Mouse (Mus musculus): ENCODE results near the gene Irf4. TPM values are rescaled to one million over a fixed set of nuclear protein-coding genes. Genes with fewer than 3 reads are reported as not detected.

The Irf4 gene
- total and polyA plus RNA-seq, 2 experiments from 2014 or later = 0.02 to 0.38 TPM

GRCm38 (mm10) chr13:30714552-30714951 lies 34.5 kb upstream of the Irf4 start:
- Histone ChIP-seq H3K27ac (ENCODE audit: low read depth, low read length) (no peak overlapping the region), H3K9ac (no peak overlapping the region), H3K36me3 (ENCODE audit: insufficient read depth) (no peaks in the 10 kb centered on the region), H3K4me3 (ENCODE audit: low read depth, low read length) (no peak overlapping the region), H3K9me3 (ENCODE audit: low read length) (no peaks in the 10 kb centered on the region), H3K4me1 (ENCODE audit: insufficient read depth) (no peaks in the 10 kb centered on the region), H3K27me3 (ENCODE audit: insufficient read depth, low read length) (no peaks in the 10 kb centered on the region), H3K4me2 (ENCODE audit: low read depth) (no peak overlapping the region)
- ATAC-seq (no peak), DNase-seq (no peak)
- no peak for TF ChIP-seq CTCF (IDR thresholded peaks at IDR 0.05; ENCODE audit: low read depth)
- WGBS = 93% methylated on average over 6 of the region's 6 CpGs

- H3K27ac ChIP-seq (ENCODE audit: low read depth, low read length) = no peak overlapping the region
- ATAC-seq = no peak
- H3K27me3 ChIP-seq (ENCODE audit: insufficient read depth, low read length) = no peaks in the 10 kb centered on the region
- H3K4me3 ChIP-seq (ENCODE audit: low read depth, low read length) = no peak overlapping the region
- no peak overlapping the region for H3K4me2 ChIP-seq (ENCODE audit: low read depth)
- no peak for TF ChIP-seq CTCF (IDR thresholded peaks at IDR 0.05; ENCODE audit: low read depth)
- no peaks in the 10 kb centered on the region for H3K9me3 ChIP-seq (ENCODE audit: low read length)
- no peaks in the 10 kb centered on the region for H3K4me1 ChIP-seq (ENCODE audit: insufficient read depth)
- WGBS = 92% methylated on average over 7 of the region's 7 CpGs
- no peaks in the 10 kb centered on the region for H3K36me3 ChIP-seq (ENCODE audit: insufficient read depth)
- no peak for DNase-seq
- H3K9ac ChIP-seq = no peak overlapping the region
These were observed 34.0 kb upstream of the Irf4 start for GRCm38 (mm10) chr13:30715060-30715459.

- ATAC-seq (no peak), DNase-seq (no peak)
- Histone ChIP-seq H3K27ac (ENCODE audit: low read depth, low read length) (no peak overlapping the region), H3K4me2 (ENCODE audit: low read depth) (no peak overlapping the region), H3K9me3 (ENCODE audit: low read length) (no peaks in the 10 kb centered on the region), H3K27me3 (ENCODE audit: insufficient read depth, low read length) (no peaks in the 10 kb centered on the region), H3K4me1 (ENCODE audit: insufficient read depth) (no peaks in the 10 kb centered on the region), H3K4me3 (ENCODE audit: low read depth, low read length) (no peak overlapping the region), H3K9ac (no peak overlapping the region), H3K36me3 (ENCODE audit: insufficient read depth) (no peaks in the 10 kb centered on the region)
- TF ChIP-seq CTCF (IDR thresholded peaks at IDR 0.05; ENCODE audit: low read depth) = no peak
- 89% methylated on average over 4 of the region's 4 CpGs for WGBS
These were observed 33.5 kb upstream of the Irf4 start for GRCm38 (mm10) chr13:30715573-30715972.

- no peak overlapping the region for H3K27ac ChIP-seq (ENCODE audit: low read depth, low read length)
- no peak overlapping the region for H3K9ac ChIP-seq
- H3K36me3 ChIP-seq (ENCODE audit: insufficient read depth) = no peaks in the 10 kb centered on the region
- no peak for TF ChIP-seq CTCF (IDR thresholded peaks at IDR 0.05; ENCODE audit: low read depth)
- H3K4me1 ChIP-seq (ENCODE audit: insufficient read depth) = no peaks in the 10 kb centered on the region
- no peaks in the 10 kb centered on the region for H3K27me3 ChIP-seq (ENCODE audit: insufficient read depth, low read length)
- no peak overlapping the region for H3K4me2 ChIP-seq (ENCODE audit: low read depth)
- DNase-seq (no peak), ATAC-seq (no peak)
- WGBS = 74% methylated on average over 5 of the region's 5 CpGs
- H3K4me3 ChIP-seq (ENCODE audit: low read depth, low read length) = no peak overlapping the region
- no peaks in the 10 kb centered on the region for H3K9me3 ChIP-seq (ENCODE audit: low read length)
These were observed 32.4 kb upstream of the Irf4 start for GRCm38 (mm10) chr13:30716611-30717010.

GRCm38 (mm10) chr13:30722601-30723000 lies 26.4 kb upstream of the Irf4 start:
- no peaks in the 10 kb centered on the region for H3K36me3 ChIP-seq (ENCODE audit: insufficient read depth)
- 18% methylated on average over 7 of the region's 7 CpGs for WGBS
- no peak for ATAC-seq
- H3K9ac ChIP-seq = no peak overlapping the region
- H3K4me2 ChIP-seq (ENCODE audit: low read depth) = no peak overlapping the region
- H3K27ac ChIP-seq (ENCODE audit: low read depth, low read length) = no peak overlapping the region
- no peak for TF ChIP-seq CTCF (IDR thresholded peaks at IDR 0.05; ENCODE audit: low read depth)
- no peaks in the 10 kb centered on the region; the same call in 1 of the 2 replicates for H3K27me3 ChIP-seq (ENCODE audit: insufficient read depth, low read length)
- no peaks in the 10 kb centered on the region for H3K4me1 ChIP-seq (ENCODE audit: insufficient read depth)
- H3K9me3 ChIP-seq (ENCODE audit: low read length) = no peaks in the 10 kb centered on the region
- no peak for DNase-seq
- H3K4me3 ChIP-seq (ENCODE audit: low read depth, low read length) = no peak overlapping the region

- no peaks in the 10 kb centered on the region for H3K36me3 ChIP-seq (ENCODE audit: insufficient read depth)
- 67% methylated on average over 5 of the region's 5 CpGs for WGBS
- DNase-seq (no peak), ATAC-seq (no peak)
- TF ChIP-seq CTCF (IDR thresholded peaks at IDR 0.05; ENCODE audit: low read depth) = no peak
- no peaks in the 10 kb centered on the region for H3K9me3 ChIP-seq (ENCODE audit: low read length)
- H3K4me2 ChIP-seq (ENCODE audit: low read depth) = no peak overlapping the region
- H3K4me1 ChIP-seq (ENCODE audit: insufficient read depth) = no peaks in the 10 kb centered on the region
- H3K27ac ChIP-seq (ENCODE audit: low read depth, low read length) = no peak overlapping the region
- H3K27me3 ChIP-seq (ENCODE audit: insufficient read depth, low read length) = no peaks in the 10 kb centered on the region; the same call in 1 of the 2 replicates
- no peak overlapping the region for H3K9ac ChIP-seq
- H3K4me3 ChIP-seq (ENCODE audit: low read depth, low read length) = no peak overlapping the region
These were observed 25.8 kb upstream of the Irf4 start for GRCm38 (mm10) chr13:30723258-30723657.

- 59% methylated on average over 8 of the region's 8 CpGs for WGBS
- H3K9ac ChIP-seq = no peak overlapping the region
- H3K9me3 ChIP-seq (ENCODE audit: low read length) = no peaks in the 10 kb centered on the region
- H3K4me3 ChIP-seq (ENCODE audit: low read depth, low read length) = no peak overlapping the region
- H3K36me3 ChIP-seq (ENCODE audit: insufficient read depth) = no peaks in the 10 kb centered on the region
- H3K27ac ChIP-seq (ENCODE audit: low read depth, low read length) = no peak overlapping the region
- H3K4me1 ChIP-seq (ENCODE audit: insufficient read depth) = no peaks in the 10 kb centered on the region
- TF ChIP-seq CTCF (IDR thresholded peaks at IDR 0.05; ENCODE audit: low read depth) = no peak
- DNase-seq (no peak), ATAC-seq (no peak)
- H3K4me2 ChIP-seq (ENCODE audit: low read depth) = no peak overlapping the region
- no peaks in the 10 kb centered on the region; the same call in 1 of the 2 replicates for H3K27me3 ChIP-seq (ENCODE audit: insufficient read depth, low read length)
These were observed 25.2 kb upstream of the Irf4 start for GRCm38 (mm10) chr13:30723858-30724257.
